Mouse (Mus musculus): ENCODE results near the gene Prkn.

- TF ChIP-seq CTCF (IDR thresholded peaks at IDR 0.05; ENCODE audit: low read depth, low read length) (no peak), POLR2A (IDR thresholded peaks at IDR 0.05; ENCODE audit: extremely low read depth, insufficient read depth, low read length) (0 out of 2 replicates have a peak, but pooled peaks have one; percentile 31)
Observed at GRCm38 (mm10) chr17:10840148-10840707, at the start of gene Prkn, which contains the start of gene Pacrg.

All from liver, adult 2 months (tissue).